Mouse (Mus musculus) myocyte (in vitro differentiated cells): ENCODE measurements around the gene Bub3.

Source experiments
- CEBPB ChIP-seq: IDR thresholded peaks from 2 replicates; pipeline ENCODE4 v1.6.1; 2011; ENCODE audit warnings: mild to moderate bottlenecking, moderate library complexity; ENCODE audit not compliant: poor library complexity, insufficient read depth, severe bottlenecking
- MYOD1 ChIP-seq, 3 experiments: IDR thresholded peaks; one replicate each; pipeline ENCODE4 v1.6.1; 2011; ENCODE audit warnings: control low read depth in 2 of 3, low read depth in 2 of 3, mild to moderate bottlenecking in 2 of 3, moderate library complexity in 1 of 3; ENCODE audit not compliant: insufficient read length in 2 of 3, control insufficient read depth in 1 of 3
- POLR2A ChIP-seq: IDR thresholded peaks from one replicate; pipeline ENCODE4 v1.6.1; 2011; ENCODE audit warnings: low read depth, mild to moderate bottlenecking, control low read depth, moderate library complexity; ENCODE audit not compliant: insufficient read length
- POLR2AphosphoS2 ChIP-seq: IDR thresholded peaks from one replicate; pipeline ENCODE4 v1.6.1; 2011; ENCODE audit warnings: low read depth, control low read depth; ENCODE audit not compliant: insufficient read length
- TCF12 ChIP-seq: IDR thresholded peaks from one replicate; pipeline ENCODE4 v1.6.1; 2011; ENCODE audit warnings: mild to moderate bottlenecking, control low read depth; ENCODE audit not compliant: poor library complexity, insufficient read depth, severe bottlenecking
- USF1 ChIP-seq: IDR thresholded peaks from one replicate; pipeline ENCODE4 v1.6.1; 2011; ENCODE audit warnings: low read depth, mild to moderate bottlenecking, control low read depth, moderate library complexity

GRCm38 (mm10) chr7:131541184-131542114 lies 18.6 kb upstream of the Bub3 start:
- TF ChIP-seq POLR2A (no peak), POLR2AphosphoS2 (no peak), TCF12 (no peak), MYOD1 (IDR thresholded peaks at IDR 0.05; ENCODE audit: control insufficient read depth in 1 of 3, insufficient read length in 2 of 3, low read depth in 2 of 3) (no peak), USF1 (no peak), CEBPB (no peak)
